Mouse (Mus musculus) kidney, postnatal 10 days (tissue): ENCODE measurements at regions not wholly inside any gene's neighbourhood (a gene's known extent, or its start where the extent isn't known, plus 50 kb on each side); places are given as distances from the start of the nearest gene placed in this dataset.

ENCODE experiments used
- DNase-seq: peaks from one replicate; pipeline ENCODE4 v3.0.0; 2021; ENCODE audit warnings: mixed read lengths

GRCm38 (mm10) chr10:97778531-97778930 is 52.0 kb upstream of the C030005K15Rik start:
- DNase-seq: no peak

- DNase-seq: no peak
Observed at GRCm38 (mm10) chr10:97779335-97779734, 52.8 kb upstream of the C030005K15Rik start.

GRCm38 (mm10) chr10:97793804-97794203 is 67.2 kb upstream of the C030005K15Rik start:
- no peak for DNase-seq

DNA sequence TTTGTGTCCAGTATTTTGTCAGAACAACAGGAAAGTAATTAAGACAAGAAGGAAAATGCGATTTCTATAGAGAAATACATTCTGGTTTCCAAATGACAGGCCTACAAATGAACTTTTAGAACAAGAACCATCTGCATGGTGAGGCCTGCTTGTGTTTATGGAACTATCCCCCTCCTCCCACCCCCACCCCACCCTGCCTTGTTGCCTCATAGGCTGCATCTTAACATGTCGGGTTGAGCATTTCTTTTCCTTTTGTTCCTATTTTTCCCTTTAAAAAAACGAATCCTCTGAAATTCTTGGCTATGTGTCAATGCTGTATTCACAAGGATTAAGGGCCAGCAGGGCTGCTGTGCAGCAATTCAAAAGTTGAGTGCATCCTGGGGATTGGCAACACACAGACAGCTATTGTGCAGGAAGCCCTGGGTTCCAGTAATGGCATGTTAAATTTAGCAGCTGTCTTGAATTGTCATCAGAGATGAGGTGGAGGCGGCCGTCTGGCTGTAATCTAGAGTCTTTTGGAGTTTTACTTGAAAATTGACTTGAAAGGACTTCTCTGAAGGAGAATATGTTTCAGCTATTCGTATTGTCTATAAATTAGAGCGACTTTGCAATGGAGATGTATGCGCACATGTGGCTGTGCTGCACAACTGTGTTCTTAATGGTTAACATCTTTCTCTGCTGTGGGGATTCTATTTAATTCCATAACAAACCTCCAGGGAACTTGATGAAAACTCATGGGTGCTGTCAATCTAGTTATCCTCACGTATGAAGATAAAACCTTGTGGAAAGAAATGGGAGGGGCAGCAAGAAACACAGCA is 75.1 kb upstream of the C030005K15Rik start:
- peak; percentile 4 for DNase-seq

- no peak for DNase-seq
Observed at GRCm38 (mm10) chr10:97807947-97808346, 81.4 kb upstream of the C030005K15Rik start.

DNA sequence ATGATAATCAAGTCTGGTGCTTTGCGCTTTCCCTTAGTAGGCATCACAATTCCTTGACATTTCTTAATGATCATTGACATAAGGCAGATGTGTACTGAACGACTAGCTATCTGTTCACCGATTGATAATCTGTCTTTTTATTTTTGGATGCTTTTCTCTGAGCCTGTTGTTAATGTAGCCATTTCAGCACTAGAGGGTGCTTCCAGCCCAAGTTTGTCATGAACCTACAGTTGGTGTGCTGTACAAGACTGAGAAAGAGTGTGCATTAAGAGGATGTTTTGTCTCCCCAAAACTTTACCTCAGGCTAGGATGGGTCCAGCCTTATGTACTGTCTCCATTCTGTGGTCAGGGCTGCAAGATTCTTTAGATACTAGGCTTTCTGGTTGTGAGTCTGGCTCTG is 116.0 kb upstream of the C030005K15Rik start:
- DNase-seq: peak; percentile 11

GRCm38 (mm10) chr10:97851487-97851886 is 124.9 kb upstream of the C030005K15Rik start:
- no peak for DNase-seq

DNA sequence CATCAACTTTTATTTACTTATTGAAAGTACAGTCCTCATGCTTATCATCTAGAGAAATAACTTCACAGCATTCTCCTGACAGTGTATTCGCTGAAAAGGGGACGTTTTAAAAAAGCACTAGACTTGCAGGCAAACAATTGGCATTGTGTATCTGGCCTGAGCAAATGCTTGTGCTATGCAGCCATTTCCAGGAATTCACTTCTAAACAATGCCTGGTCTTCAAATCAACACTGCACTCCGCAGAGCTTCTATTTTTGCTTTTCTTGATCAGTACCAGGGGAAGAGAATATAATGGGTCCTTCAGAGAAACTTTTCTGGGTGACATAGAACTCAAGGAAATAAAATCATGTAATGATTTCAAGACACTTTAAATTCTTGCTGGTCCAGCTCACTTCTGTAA is 150.5 kb upstream of the C030005K15Rik start:
- DNase-seq: no peak

- DNase-seq: no peak
Observed at GRCm38 (mm10) chr10:97886049-97886448, 159.5 kb upstream of the C030005K15Rik start.

DNA sequence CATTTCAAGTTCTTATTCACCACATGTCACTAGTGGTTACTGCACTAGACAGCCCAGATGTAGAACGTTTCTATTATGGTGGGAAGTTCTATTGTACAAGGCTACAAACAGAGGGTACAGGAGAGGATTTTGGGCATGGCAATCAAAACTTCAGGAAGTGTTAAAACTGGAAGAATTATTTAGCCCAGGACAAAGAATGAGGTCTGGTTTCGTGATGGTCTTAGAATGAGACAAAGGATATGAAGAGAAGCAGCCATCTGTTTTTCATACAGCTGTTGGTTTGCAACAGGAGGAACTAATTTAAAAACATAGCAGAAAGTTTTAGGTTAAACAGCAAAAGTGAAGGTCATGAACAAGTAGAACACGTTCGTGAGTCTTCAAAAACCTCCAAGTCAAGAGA is 179.2 kb upstream of the C030005K15Rik start:
- no peak for DNase-seq

DNA sequence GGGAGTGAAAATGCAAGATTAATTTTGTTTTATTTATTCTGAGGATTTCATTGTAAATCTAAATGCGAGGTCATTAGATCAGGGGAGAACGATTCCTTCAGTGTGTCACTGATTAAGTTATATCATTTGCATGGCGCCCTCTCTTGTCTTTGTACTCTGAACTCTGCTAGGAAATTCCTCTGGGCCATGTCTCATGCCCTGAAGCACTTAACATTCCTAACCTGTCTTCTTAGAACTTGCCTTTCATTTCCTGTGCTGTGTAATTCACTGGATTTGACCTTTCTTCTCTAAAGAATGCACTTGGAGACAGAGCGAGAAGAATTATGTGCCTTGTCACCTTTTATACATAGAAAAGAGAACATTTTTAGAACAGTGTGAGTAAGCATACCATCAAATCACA is 199.0 kb upstream of the C030005K15Rik start:
- DNase-seq: no peak

DNA sequence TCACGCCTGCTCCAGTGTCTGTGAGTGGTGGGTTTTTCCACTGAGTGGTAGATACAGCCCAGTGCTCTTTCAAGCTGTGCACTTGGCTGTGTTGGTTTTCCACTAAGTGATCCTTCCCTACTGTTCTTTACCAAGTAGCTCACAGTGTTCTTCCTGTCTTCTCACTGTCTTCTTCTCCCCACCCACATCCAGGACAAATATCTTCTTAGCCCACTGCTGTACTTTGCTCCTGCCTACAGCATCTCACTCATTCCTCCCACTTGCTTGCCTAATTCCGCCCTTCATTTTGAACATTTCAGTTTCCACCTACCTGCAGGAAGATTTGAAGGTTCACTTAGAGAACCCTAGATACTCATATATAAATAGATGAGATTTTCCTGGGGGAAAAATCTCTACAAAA is 213.8 kb upstream of the C030005K15Rik start:
- no peak for DNase-seq

DNA sequence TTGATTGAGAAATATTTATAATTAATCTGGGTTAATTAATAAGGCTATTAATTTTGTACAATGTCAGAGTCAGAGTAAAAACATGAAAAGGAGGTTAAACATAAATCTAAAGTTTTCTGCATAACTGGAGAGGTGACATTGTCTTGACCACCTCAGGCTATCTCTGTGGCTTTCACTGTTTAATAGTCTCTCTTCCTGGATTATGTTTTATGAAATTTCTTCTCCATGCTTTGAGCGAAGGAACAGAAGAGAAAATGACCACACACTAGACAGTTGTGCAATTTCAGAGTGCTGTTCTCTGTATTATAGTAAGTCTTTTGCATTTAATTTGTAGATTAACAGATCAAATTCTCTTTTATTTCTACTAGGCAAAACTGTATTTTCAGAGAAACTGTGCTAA is 239.3 kb upstream of the C030005K15Rik start:
- DNase-seq: no peak

GRCm38 (mm10) chr10:97966931-97967330 is 240.4 kb upstream of the C030005K15Rik start:
- DNase-seq: no peak

GRCm38 (mm10) chr10:98007037-98007436 is 280.5 kb upstream of the C030005K15Rik start:
- no peak for DNase-seq

GRCm38 (mm10) chr10:98008355-98008754 is 281.8 kb upstream of the C030005K15Rik start:
- no peak for DNase-seq

DNA sequence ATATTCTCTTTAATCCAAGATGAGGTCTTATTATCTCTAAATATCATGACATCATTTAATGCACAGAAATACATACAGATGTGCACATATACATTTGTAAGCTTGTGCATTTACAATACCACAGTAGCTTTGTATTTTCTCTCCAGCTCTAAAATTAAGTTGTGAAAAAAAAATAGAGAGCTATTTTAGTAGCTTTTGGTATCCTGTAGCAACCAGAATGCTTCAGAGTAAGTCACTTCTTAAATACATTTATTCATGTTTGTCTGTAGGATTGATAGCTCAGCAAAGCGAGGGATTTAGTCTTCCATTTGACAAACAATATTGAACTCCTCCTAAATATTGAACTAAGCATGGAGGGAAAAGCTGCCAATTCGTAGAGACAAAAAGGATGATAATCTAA is 286.4 kb upstream of the C030005K15Rik start:
- no peak for DNase-seq

- no peak for DNase-seq
Observed at GRCm38 (mm10) chr10:98014985-98015902, 288.7 kb upstream of the C030005K15Rik start.

DNA sequence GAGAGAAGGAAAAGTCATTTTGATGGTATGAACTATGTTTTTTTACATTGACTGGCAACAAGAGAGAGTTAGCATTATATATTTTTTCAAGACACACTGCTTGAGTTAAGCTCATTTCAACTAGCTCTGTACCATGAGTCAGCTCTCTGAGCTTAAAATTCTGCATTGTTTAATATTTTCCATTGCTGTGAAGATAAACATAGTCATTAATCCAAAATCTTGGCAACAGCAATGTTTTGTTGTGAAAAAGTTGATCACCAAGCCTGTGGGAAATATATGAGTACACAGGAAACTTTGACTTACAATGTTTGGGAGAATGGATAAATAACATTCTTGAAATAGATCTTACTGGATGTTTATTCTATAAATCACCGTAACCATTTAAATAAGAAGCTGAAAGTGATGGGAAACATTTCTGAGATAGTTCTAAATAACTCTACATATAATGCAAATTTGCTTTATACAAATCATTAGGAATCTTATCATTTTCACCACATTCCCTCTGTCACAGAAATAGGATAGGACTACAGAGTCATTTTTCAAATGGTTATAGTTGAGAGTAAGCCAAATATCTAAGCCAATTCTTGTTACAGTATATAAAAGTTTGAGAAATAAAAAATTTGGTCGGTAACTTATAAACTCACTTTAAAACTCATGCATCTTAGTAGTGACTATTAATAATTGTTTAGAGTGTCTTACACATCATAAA is 290.2 kb upstream of the C030005K15Rik start:
- DNase-seq: no peak

GRCm38 (mm10) chr10:98029124-98029523 is 302.6 kb upstream of the C030005K15Rik start:
- no peak for DNase-seq

DNA sequence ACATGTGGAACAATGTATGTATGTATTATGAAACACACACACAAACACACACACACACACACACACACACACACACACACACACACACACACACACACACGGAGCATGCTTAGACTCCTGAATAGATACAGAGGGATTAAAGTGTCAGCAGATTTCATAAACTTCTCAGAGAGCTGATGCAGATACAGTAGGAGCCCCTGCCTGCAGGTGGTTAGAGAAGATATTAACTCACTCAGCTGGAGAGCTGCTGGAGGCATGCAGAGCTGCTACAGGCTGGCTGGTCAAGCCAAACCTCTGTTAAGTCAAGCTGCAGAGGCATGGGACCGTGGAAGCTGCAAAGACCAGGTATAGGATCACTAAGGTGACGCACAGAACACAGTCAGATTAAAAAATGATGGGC is 303.1 kb upstream of the C030005K15Rik start:
- no peak for DNase-seq

DNA sequence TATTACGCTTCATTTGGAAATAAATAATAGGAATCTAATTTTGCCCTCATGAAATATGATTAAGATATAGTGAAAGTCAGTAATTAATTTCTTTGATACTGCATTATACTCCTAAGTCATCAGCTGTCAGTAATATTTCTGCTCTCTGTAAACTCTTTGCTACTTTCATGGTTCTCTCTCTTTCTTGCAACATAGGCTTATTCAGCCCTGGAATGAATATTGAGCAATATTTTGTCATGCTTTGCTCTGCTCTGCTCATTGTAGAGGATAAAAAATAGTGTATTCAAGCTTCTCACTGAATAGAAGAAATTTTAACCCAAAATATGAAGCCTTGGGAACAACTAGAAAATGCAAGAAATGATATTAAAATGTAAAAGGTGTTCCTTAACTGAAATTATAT is 306.1 kb upstream of the C030005K15Rik start:
- no peak for DNase-seq

- no peak for DNase-seq
Observed at GRCm38 (mm10) chr10:98041766-98042165, 315.2 kb upstream of the C030005K15Rik start.
